Mouse (Mus musculus) MEL (cell line): Measurements from ENCODE around the gene Fzd4. TPM values are rescaled to one million over a fixed set of nuclear protein-coding genes. Genes with fewer than 3 reads are reported as not detected.

Source experiments
- DNase-seq: peaks from one replicate; pipeline ENCODE4 v3.0.0; 2011; ENCODE audit warnings: low read depth, low spot score
- H3K27ac ChIP-seq: 2 replicates; pipeline ENCODE4 v1.5.1; 2012; ENCODE audit warnings: low read depth, mild to moderate bottlenecking, control low read depth, low read length, moderate library complexity; ENCODE audit not compliant: control insufficient read depth
- H3K27me3 ChIP-seq, 2 experiments: fragments of 150-350 bp in 1 of 2; sonication (generic) in 1 of 2; 2 replicates each; pipeline ENCODE4 v1.6.1; 2012; ENCODE audit warnings: low read length in 2 of 2, mild to moderate bottlenecking in 2 of 2, improper control_type of control experiment in 1 of 2, moderate library complexity in 1 of 2; ENCODE audit not compliant: insufficient read depth in 2 of 2, control insufficient read depth in 1 of 2
- H3K36me3 ChIP-seq, 2 experiments: 2 replicates each; pipeline ENCODE4 v1.6.1; 2012 to 2014; ENCODE audit warnings: low read length in 2 of 2, improper control_type of control experiment in 1 of 2, inconsistent platforms in 1 of 2, mild to moderate bottlenecking in 1 of 2; ENCODE audit not compliant: insufficient read depth in 2 of 2, control insufficient read depth in 1 of 2
- H3K4me1 ChIP-seq, 2 experiments: fragments of 150-350 bp in 1 of 2; sonication (generic) in 1 of 2; 2 replicates each; pipeline ENCODE4 v1.6.1; 2012; ENCODE audit warnings: low read length in 2 of 2, improper control_type of control experiment in 1 of 2, mild to moderate bottlenecking in 1 of 2; ENCODE audit not compliant: insufficient read depth in 2 of 2, control insufficient read depth in 1 of 2
- H3K4me3 ChIP-seq, 2 experiments: fragments of 150-350 bp in 1 of 2; sonication (generic) in 1 of 2; 2 replicates each; pipeline ENCODE4 v1.5.1; 2012; ENCODE audit warnings: low read depth in 2 of 2, low read length in 2 of 2, mild to moderate bottlenecking in 2 of 2, moderate library complexity in 2 of 2, control low read depth in 1 of 2, improper control_type of control experiment in 1 of 2; ENCODE audit not compliant: control insufficient read depth in 1 of 2, insufficient read depth in 1 of 2
- H3K79me2 ChIP-seq: 2 replicates; pipeline ENCODE4 v1.6.1; 2012; ENCODE audit warnings: mild to moderate bottlenecking, low read length, moderate library complexity; ENCODE audit not compliant: control insufficient read depth, poor library complexity, insufficient read depth
- H3K9ac ChIP-seq: 2 replicates; pipeline ENCODE4 v1.6.1; 2012; ENCODE audit warnings: low read depth, mild to moderate bottlenecking, control low read depth, low read length, moderate library complexity; ENCODE audit not compliant: control insufficient read depth, poor library complexity, severe bottlenecking
- H3K9me3 ChIP-seq: fragments of 150-350 bp; sonication (generic); replicated peaks from 2 replicates; pipeline ENCODE4 v1.6.1; 2012; ENCODE audit warnings: mild to moderate bottlenecking, low read length, improper control_type of control experiment, moderate library complexity; ENCODE audit not compliant: insufficient read depth
- BHLHE40 ChIP-seq: IDR thresholded peaks from 2 replicates; pipeline ENCODE4 v1.6.1; 2012; ENCODE audit warnings: low read depth, mild to moderate bottlenecking, inconsistent platforms, low read length, improper control_type of control experiment, borderline replicate concordance
- CHD2 ChIP-seq: IDR thresholded peaks from 2 replicates; pipeline ENCODE4 v1.6.1; 2011; ENCODE audit warnings: low read length, improper control_type of control experiment
- CTCF ChIP-seq, 3 experiments: IDR thresholded peaks in 2 of 3; conservative IDR thresholded peaks in 1 of 3; 2 replicates each; pipeline ENCODE4 v1.5.1; 2011 to 2012; ENCODE audit warnings: low read length in 3 of 3, low read depth in 2 of 3, mild to moderate bottlenecking in 2 of 3, improper control_type of control experiment in 1 of 3, inconsistent platforms in 1 of 3, mixed read lengths in 1 of 3, moderate library complexity in 1 of 3; ENCODE audit not compliant: control insufficient read depth in 1 of 3, insufficient read depth in 1 of 3, poor library complexity in 1 of 3, severe bottlenecking in 1 of 3
- E2F4 ChIP-seq: IDR thresholded peaks from 2 replicates; pipeline ENCODE4 v1.6.1; 2011; ENCODE audit warnings: low read depth, low read length, improper control_type of control experiment, borderline replicate concordance
- EP300 ChIP-seq, 2 experiments: IDR thresholded peaks; 2 replicates each; pipeline ENCODE4 v1.6.1; 2011; ENCODE audit warnings: improper control_type of control experiment in 2 of 2, low read length in 2 of 2, low read depth in 1 of 2, mild to moderate bottlenecking in 1 of 2
- ETS1 ChIP-seq: IDR thresholded peaks from 2 replicates; pipeline ENCODE4 v1.6.1; 2012; ENCODE audit warnings: low read depth, mild to moderate bottlenecking, inconsistent platforms, low read length, improper control_type of control experiment, moderate library complexity
- JUND ChIP-seq: IDR thresholded peaks from 2 replicates; pipeline ENCODE4 v1.6.1; 2011; ENCODE audit warnings: low read depth, mild to moderate bottlenecking, improper control_type of control experiment, low read length
- KAT2A ChIP-seq: conservative IDR thresholded peaks from 2 replicates; pipeline ENCODE4 v1.6.1; 2012; ENCODE audit warnings: low read depth, low read length, improper control_type of control experiment, inconsistent platforms
- MAFK ChIP-seq: IDR thresholded peaks from 2 replicates; pipeline ENCODE4 v1.6.1; 2011; ENCODE audit warnings: low read depth, mild to moderate bottlenecking, low read length, improper control_type of control experiment, borderline replicate concordance
- MAX ChIP-seq: IDR thresholded peaks from 2 replicates; pipeline ENCODE4 v1.6.1; 2011; ENCODE audit warnings: low read length, improper control_type of control experiment
- MYC ChIP-seq: IDR thresholded peaks from 2 replicates; pipeline ENCODE4 v1.6.1; 2011; ENCODE audit warnings: low read depth, mild to moderate bottlenecking, low read length, improper control_type of control experiment, moderate library complexity
- NELFE ChIP-seq: IDR thresholded peaks from 2 replicates; pipeline ENCODE4 v1.6.1; 2011; ENCODE audit warnings: low read depth, low read length, improper control_type of control experiment
- SIN3A ChIP-seq: IDR thresholded peaks from 2 replicates; pipeline ENCODE4 v1.6.1; 2012; ENCODE audit warnings: low read length, improper control_type of control experiment, inconsistent platforms
- TCF12 ChIP-seq: IDR thresholded peaks from 2 replicates; pipeline ENCODE4 v1.6.1; 2014; ENCODE audit warnings: low read depth, mild to moderate bottlenecking, inconsistent platforms, low read length, improper control_type of control experiment, moderate library complexity
- UBTF ChIP-seq: IDR thresholded peaks from 2 replicates; pipeline ENCODE4 v1.6.1; 2012; ENCODE audit warnings: low read depth, mild to moderate bottlenecking, inconsistent platforms, low read length, improper control_type of control experiment, moderate library complexity, borderline replicate concordance; ENCODE audit not compliant: insufficient read depth
- USF1 ChIP-seq: IDR thresholded peaks from 2 replicates; pipeline ENCODE4 v1.6.1; 2014; ENCODE audit warnings: low read depth, mild to moderate bottlenecking, inconsistent platforms, low read length, improper control_type of control experiment, moderate library complexity
- USF2 ChIP-seq, 2 experiments: IDR thresholded peaks; 2 replicates each; pipeline ENCODE4 v1.6.1; 2011 to 2012; ENCODE audit warnings: improper control_type of control experiment in 2 of 2, low read length in 2 of 2, borderline replicate concordance in 1 of 2, inconsistent platforms in 1 of 2, low read depth in 1 of 2, mild to moderate bottlenecking in 1 of 2; ENCODE audit not compliant: insufficient read depth in 1 of 2
- ZKSCAN1 ChIP-seq: IDR thresholded peaks from 2 replicates; pipeline ENCODE4 v1.6.1; 2012; ENCODE audit warnings: low read depth, mild to moderate bottlenecking, inconsistent platforms, low read length, improper control_type of control experiment, moderate library complexity
- ZMIZ1 ChIP-seq: IDR thresholded peaks from 2 replicates; pipeline ENCODE4 v1.6.1; 2012; ENCODE audit warnings: low read depth, mild to moderate bottlenecking, inconsistent platforms, low read length, improper control_type of control experiment, moderate library complexity
- ZNF384 ChIP-seq: IDR thresholded peaks from 2 replicates; pipeline ENCODE4 v1.6.1; 2012; ENCODE audit warnings: low read depth, mild to moderate bottlenecking, inconsistent platforms, low read length, improper control_type of control experiment
- polyA plus RNA-seq, 2 experiments: library from polyadenylated mRNA; stranded (reverse) in 1 of 2; unstranded in 1 of 2; fragments of >175 nt in 1 of 2; fragments of >200 nt in 1 of 2; gene quantifications; 2 replicates each; pipeline versions ENCODE4 v1.2.1 to v1.2.4; 2012; ENCODE audit warnings: low replicate concordance in 2 of 2, low read depth in 1 of 2; ENCODE audit not compliant: insufficient read length in 2 of 2, insufficient read depth in 1 of 2, missing spikeins in 1 of 2
- total RNA-seq: library from RNA; depleted of rRNA; stranded (reverse); fragments of 300-350 nt; gene quantifications from 2 replicates; pipeline ENCODE4 v1.2.3, GENCODE M21; 2012

Gene Fzd4
- total and polyA plus RNA-seq, 3 experiments = 0.08 to 1.1 TPM; not detected in 1

GRCm38 (mm10) chr7:89416027-89416426 is 11.9 kb downstream of the Fzd4 start:
- peaks cover 18 to 42% of the 10 kb centered on the region in 2 experiments for H3K4me1 ChIP-seq
- peak overlapping the region; percentile 22; the same call in 1 of the 2 replicates for H3K9ac ChIP-seq
- DNase-seq = peak; percentile 49
- H3K9me3 ChIP-seq = no peaks in the 10 kb centered on the region
- H3K27ac ChIP-seq = peak overlapping the region; percentile 37; the same call in 1 of the 2 replicates
- H3K4me3 ChIP-seq = no peak overlapping the region
- TF ChIP-seq USF2 (IDR thresholded peaks at IDR 0.05; ENCODE audit: borderline replicate concordance in 1 of 2, insufficient read depth in 1 of 2, low read depth in 1 of 2, low read length in 2 of 2) = no peak
- peak; percentile 78; the same call in 1 of the 2 replicates for TF ChIP-seq USF1
- TF ChIP-seq SIN3A = no peak
- TF ChIP-seq ETS1 = no peak
- TF ChIP-seq EP300 (IDR thresholded peaks at IDR 0.05; ENCODE audit: low read depth in 1 of 2, low read length in 2 of 2) = peak in 1 of 2 experiments; percentile 45; a peak in 1 of 4 replicates
- TF ChIP-seq ZMIZ1 = no peak
- TF ChIP-seq CTCF (IDR thresholded peaks at IDR 0.05 in 2 of 3, conservative IDR thresholded peaks at IDR 0.05 in 1 of 3; ENCODE audit: control insufficient read depth in 1 of 3, insufficient read depth in 1 of 3, low read depth in 2 of 3, low read length in 3 of 3, poor library complexity in 1 of 3, severe bottlenecking in 1 of 3) = no peak
- peak; percentile 19; the same call in 1 of the 2 replicates for TF ChIP-seq TCF12
- no peaks in the 10 kb centered on the region for H3K27me3 ChIP-seq
- peaks cover 0 to 27% of the 10 kb centered on the region in 2 experiments; a peak in 2 of 4 replicates for H3K36me3 ChIP-seq
- no peaks in the 10 kb centered on the region for H3K79me2 ChIP-seq

- no peaks in the 10 kb centered on the region for H3K9me3 ChIP-seq
- H3K4me1 ChIP-seq = peaks cover 8 to 28% of the 10 kb centered on the region in 2 experiments; a peak in 3 of 4 replicates
- peaks cover 0 to 14% of the 10 kb centered on the region in 2 experiments; a peak in 2 of 4 replicates for H3K36me3 ChIP-seq
- TF ChIP-seq E2F4 (no peak), MYC (no peak), CHD2 (no peak), NELFE (no peak), ZKSCAN1 (no peak), ZNF384 (no peak), ZMIZ1 (no peak), USF1 (no peak), JUND (no peak), UBTF (no peak), TCF12 (no peak), BHLHE40 (no peak), MAFK (no peak), MAX (no peak), KAT2A (no peak)
- H3K27ac ChIP-seq = no peak overlapping the region
- H3K27me3 ChIP-seq = no peaks in the 10 kb centered on the region; a peak in 1 of 4 replicates
- DNase-seq = no peak
- H3K9ac ChIP-seq = no peak overlapping the region
- no peaks in the 10 kb centered on the region for H3K79me2 ChIP-seq
- H3K4me3 ChIP-seq = no peak overlapping the region
Observed at GRCm38 (mm10) chr7:89417707-89418106, 13.6 kb downstream of the Fzd4 start.
